Mouse (Mus musculus): ENCODE data around the gene Abi3bp. TPM values are rescaled to one million over a fixed set of nuclear protein-coding genes. Genes with fewer than 3 reads are reported as not detected.
A peak's percentile ranks its signal among the peaks of the same experiment; 100 is the strongest.

The Abi3bp gene
- total and polyA plus RNA-seq, 3 experiments: 0.03 TPM; not detected in 2

DNA sequence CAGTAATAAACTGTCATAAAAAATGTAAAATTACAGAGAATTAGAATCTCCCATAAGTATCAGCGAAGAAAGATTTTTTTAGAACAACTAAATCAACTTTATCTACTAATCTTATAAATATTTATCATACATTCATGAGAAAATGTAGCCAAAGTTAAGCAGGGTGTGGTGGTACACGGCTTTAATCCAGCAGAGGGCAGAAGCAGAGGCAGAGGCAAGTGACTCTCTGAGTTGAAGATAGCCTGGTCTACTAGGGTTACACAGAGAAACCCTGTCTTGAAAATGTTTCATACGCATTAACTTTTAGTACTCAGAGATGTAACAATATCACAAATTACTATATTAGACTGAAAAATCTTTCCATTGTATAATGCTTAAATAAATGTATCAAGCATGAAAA is 228.1 kb downstream of the Abi3bp start:
- peaks cover 0 to 56% of the 10 kb centered on the region in 2 experiments; a peak in 2 of 4 replicates for H3K36me3 ChIP-seq (ENCODE audit: control insufficient read depth in 1 of 2, insufficient read depth in 2 of 2, low read length in 2 of 2)
- DNase-seq (ENCODE audit: low read depth, low spot score): peak; percentile 35
- peaks cover 2% of the 10 kb centered on the region; the same call in 1 of the 2 replicates for H3K79me2 ChIP-seq (ENCODE audit: control insufficient read depth, insufficient read depth, low read length, poor library complexity)
- H3K9ac ChIP-seq (ENCODE audit: control insufficient read depth, low read depth, low read length, poor library complexity, severe bottlenecking): no peak overlapping the region
- no peaks in the 10 kb centered on the region for H3K9me3 ChIP-seq (replicated peaks; ENCODE audit: insufficient read depth, low read length)
- H3K27me3 ChIP-seq (ENCODE audit: control insufficient read depth in 1 of 2, insufficient read depth in 2 of 2, low read length in 2 of 2): no peaks in the 10 kb centered on the region
- TF ChIP-seq USF2 (IDR thresholded peaks at IDR 0.05; ENCODE audit: borderline replicate concordance in 1 of 2, insufficient read depth in 1 of 2, low read depth in 1 of 2, low read length in 2 of 2): no peak
- TF ChIP-seq SMC3 (IDR thresholded peaks at IDR 0.05; ENCODE audit: low read depth, low read length): peak; percentile 40
- TF ChIP-seq CTCF (IDR thresholded peaks at IDR 0.05 in 2 of 3, conservative IDR thresholded peaks at IDR 0.05 in 1 of 3; ENCODE audit: control insufficient read depth in 1 of 3, insufficient read depth in 1 of 3, low read depth in 2 of 3, low read length in 3 of 3, poor library complexity in 1 of 3, severe bottlenecking in 1 of 3): peak in 2 of 3 experiments; percentile 40 to 47; a peak in 5 of 6 replicates
- TF ChIP-seq ZNF384 (IDR thresholded peaks at IDR 0.05; ENCODE audit: low read depth, low read length): no peak
- TF ChIP-seq MYC (IDR thresholded peaks at IDR 0.05; ENCODE audit: low read depth, low read length): no peak
- no peak for TF ChIP-seq POLR2A (IDR thresholded peaks at IDR 0.05; ENCODE audit: control insufficient read depth in 1 of 2, insufficient read depth in 1 of 2, low read depth in 1 of 2, low read length in 2 of 2, poor library complexity in 1 of 2)
- H3K4me1 ChIP-seq (ENCODE audit: control insufficient read depth in 1 of 2, insufficient read depth in 2 of 2, low read length in 2 of 2): no peaks in the 10 kb centered on the region
- no peak overlapping the region for H3K27ac ChIP-seq (ENCODE audit: control insufficient read depth, low read depth, low read length)
- H3K4me3 ChIP-seq (ENCODE audit: control insufficient read depth in 1 of 2, insufficient read depth in 1 of 2, low read depth in 2 of 2, low read length in 2 of 2): no peak overlapping the region

DNA sequence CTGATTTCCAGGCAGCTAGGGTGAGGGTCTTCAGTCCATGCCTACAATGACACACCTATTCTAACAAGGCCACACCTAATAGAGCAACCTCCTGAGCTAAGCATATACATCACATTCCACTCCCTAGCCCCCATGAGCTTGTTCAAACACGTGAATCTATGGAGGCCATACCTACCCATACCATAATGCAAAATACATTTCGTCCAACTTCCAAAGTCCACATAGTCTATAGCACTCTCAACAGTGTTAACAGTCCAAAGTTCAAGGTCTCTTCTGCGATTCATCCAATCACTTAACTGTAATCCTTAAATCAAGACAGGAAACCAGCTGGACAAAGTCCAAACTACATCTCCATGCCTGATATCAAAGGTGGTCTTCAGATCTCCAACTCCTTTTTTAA is 232.4 kb downstream of the Abi3bp start:
- no peak overlapping the region for H3K27ac ChIP-seq (ENCODE audit: control insufficient read depth, low read depth, low read length)
- no peak for DNase-seq (ENCODE audit: low read depth, low spot score)
- TF ChIP-seq NRF1 (IDR thresholded peaks at IDR 0.05; ENCODE audit: insufficient read depth, low read depth, low read length, poor library complexity, severe bottlenecking): no peak
- no peak for TF ChIP-seq ZKSCAN1 (IDR thresholded peaks at IDR 0.05; ENCODE audit: low read depth, low read length)
- no peak for TF ChIP-seq CHD2 (IDR thresholded peaks at IDR 0.05; ENCODE audit: low read length)
- no peak for TF ChIP-seq CTCF (IDR thresholded peaks at IDR 0.05 in 2 of 3, conservative IDR thresholded peaks at IDR 0.05 in 1 of 3; ENCODE audit: control insufficient read depth in 1 of 3, insufficient read depth in 1 of 3, low read depth in 2 of 3, low read length in 3 of 3, poor library complexity in 1 of 3, severe bottlenecking in 1 of 3)
- TF ChIP-seq SMC3 (IDR thresholded peaks at IDR 0.05; ENCODE audit: low read depth, low read length): no peak
- TF ChIP-seq ETS1 (IDR thresholded peaks at IDR 0.05; ENCODE audit: low read depth, low read length): no peak
- TF ChIP-seq MEF2A (IDR thresholded peaks at IDR 0.05; ENCODE audit: extremely low read depth, insufficient replicate concordance, low read depth, low read length, poor library complexity, severe bottlenecking): no peak
- H3K9ac ChIP-seq (ENCODE audit: control insufficient read depth, low read depth, low read length, poor library complexity, severe bottlenecking): no peak overlapping the region
- peaks cover 13 to 37% of the 10 kb centered on the region in 2 experiments for H3K36me3 ChIP-seq (ENCODE audit: control insufficient read depth in 1 of 2, insufficient read depth in 2 of 2, low read length in 2 of 2)
- no peaks in the 10 kb centered on the region for H3K27me3 ChIP-seq (ENCODE audit: control insufficient read depth in 1 of 2, insufficient read depth in 2 of 2, low read length in 2 of 2)
- H3K9me3 ChIP-seq (replicated peaks; ENCODE audit: insufficient read depth, low read length): no peaks in the 10 kb centered on the region
- H3K79me2 ChIP-seq (ENCODE audit: control insufficient read depth, insufficient read depth, low read length, poor library complexity): peaks cover 11% of the 10 kb centered on the region
- no peaks in the 10 kb centered on the region; a peak in 1 of 4 replicates for H3K4me1 ChIP-seq (ENCODE audit: control insufficient read depth in 1 of 2, insufficient read depth in 2 of 2, low read length in 2 of 2)
- no peak overlapping the region for H3K4me3 ChIP-seq (ENCODE audit: control insufficient read depth in 1 of 2, insufficient read depth in 1 of 2, low read depth in 2 of 2, low read length in 2 of 2)

DNA sequence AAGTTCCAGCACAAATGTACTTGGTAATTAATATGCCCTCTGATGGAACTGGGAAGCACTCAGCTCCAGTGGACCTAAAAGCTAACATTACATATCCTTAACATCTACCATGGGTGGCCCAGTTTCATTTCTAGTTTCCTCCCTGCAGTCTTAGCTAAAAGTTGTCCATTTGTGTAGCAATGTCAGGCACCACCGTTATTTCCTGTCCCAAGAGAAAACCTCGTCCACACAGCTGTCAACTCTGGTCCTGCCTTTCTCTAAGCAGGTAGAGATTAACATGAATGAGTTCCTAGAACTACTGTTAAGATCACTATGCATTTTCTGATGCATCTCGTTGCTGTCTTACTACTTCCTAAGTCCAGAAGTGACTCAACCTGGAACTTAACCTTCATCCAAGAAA is 237.9 kb downstream of the Abi3bp start:
- Histone ChIP-seq H3K4me3 (ENCODE audit: control insufficient read depth in 1 of 2, insufficient read depth in 1 of 2, low read depth in 2 of 2, low read length in 2 of 2) (peak overlapping the region; percentile 95), H3K9ac (ENCODE audit: control insufficient read depth, low read depth, low read length, poor library complexity, severe bottlenecking) (peak overlapping the region; percentile 96), H3K4me1 (ENCODE audit: control insufficient read depth in 1 of 2, insufficient read depth in 2 of 2, low read length in 2 of 2) (peaks cover 8 to 16% of the 10 kb centered on the region in 2 experiments), H3K27ac (ENCODE audit: control insufficient read depth, low read depth, low read length) (no peak overlapping the region), H3K9me3 (replicated peaks; ENCODE audit: insufficient read depth, low read length) (no peaks in the 10 kb centered on the region), H3K36me3 (ENCODE audit: control insufficient read depth in 1 of 2, insufficient read depth in 2 of 2, low read length in 2 of 2) (peaks cover 11 to 32% of the 10 kb centered on the region in 2 experiments), H3K27me3 (ENCODE audit: control insufficient read depth in 1 of 2, insufficient read depth in 2 of 2, low read length in 2 of 2) (no peaks in the 10 kb centered on the region), H3K79me2 (ENCODE audit: control insufficient read depth, insufficient read depth, low read length, poor library complexity) (peaks cover 29% of the 10 kb centered on the region)
- peak; percentile 23 for DNase-seq (ENCODE audit: low read depth, low spot score)
- TF ChIP-seq EP300 (IDR thresholded peaks at IDR 0.05; ENCODE audit: low read depth in 1 of 2, low read length in 2 of 2) (no peak), MAZ (IDR thresholded peaks at IDR 0.05; ENCODE audit: low read depth, low read length) (0 out of 2 replicates have a peak, but pooled peaks have one; percentile 9)
